Mouse (Mus musculus): ENCODE results near the gene Cacnb2.

DNA sequence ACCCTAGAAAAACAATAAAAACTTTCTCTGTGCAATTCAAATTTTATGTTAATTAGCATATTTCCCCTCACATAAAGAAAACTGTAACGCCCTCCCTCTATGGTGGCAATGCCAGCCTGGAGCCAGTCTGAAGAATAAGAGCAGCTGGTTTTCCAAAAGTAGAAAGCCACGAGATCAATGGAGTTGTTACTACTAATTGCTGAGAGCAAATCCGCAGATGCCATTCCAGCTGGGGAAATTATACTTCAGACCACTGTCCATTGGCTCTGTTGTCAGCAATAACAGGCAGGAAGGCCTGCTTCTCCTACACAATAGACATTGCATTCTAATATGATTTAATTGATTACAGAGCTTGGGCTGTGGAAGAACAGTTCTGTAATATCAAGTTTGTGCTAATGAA is 257.5 kb downstream of the Cacnb2 start:
- TF ChIP-seq POLR2A (IDR thresholded peaks at IDR 0.05; ENCODE audit: borderline replicate concordance, insufficient read depth, low read length) (no peak), CTCF (IDR thresholded peaks at IDR 0.05; ENCODE audit: borderline replicate concordance, insufficient read depth, low read depth, low read length) (no peak)

All from cerebellum, adult 2 months (tissue).